Mouse (Mus musculus): ENCODE measurements around the gene Cep41. TPM values are rescaled to one million over a fixed set of nuclear protein-coding genes. Genes with fewer than 3 reads are reported as not detected.

Cep41 gene
- polyA plus RNA-seq, 2 experiments, result 44.3 to 50.9 TPM

DNA sequence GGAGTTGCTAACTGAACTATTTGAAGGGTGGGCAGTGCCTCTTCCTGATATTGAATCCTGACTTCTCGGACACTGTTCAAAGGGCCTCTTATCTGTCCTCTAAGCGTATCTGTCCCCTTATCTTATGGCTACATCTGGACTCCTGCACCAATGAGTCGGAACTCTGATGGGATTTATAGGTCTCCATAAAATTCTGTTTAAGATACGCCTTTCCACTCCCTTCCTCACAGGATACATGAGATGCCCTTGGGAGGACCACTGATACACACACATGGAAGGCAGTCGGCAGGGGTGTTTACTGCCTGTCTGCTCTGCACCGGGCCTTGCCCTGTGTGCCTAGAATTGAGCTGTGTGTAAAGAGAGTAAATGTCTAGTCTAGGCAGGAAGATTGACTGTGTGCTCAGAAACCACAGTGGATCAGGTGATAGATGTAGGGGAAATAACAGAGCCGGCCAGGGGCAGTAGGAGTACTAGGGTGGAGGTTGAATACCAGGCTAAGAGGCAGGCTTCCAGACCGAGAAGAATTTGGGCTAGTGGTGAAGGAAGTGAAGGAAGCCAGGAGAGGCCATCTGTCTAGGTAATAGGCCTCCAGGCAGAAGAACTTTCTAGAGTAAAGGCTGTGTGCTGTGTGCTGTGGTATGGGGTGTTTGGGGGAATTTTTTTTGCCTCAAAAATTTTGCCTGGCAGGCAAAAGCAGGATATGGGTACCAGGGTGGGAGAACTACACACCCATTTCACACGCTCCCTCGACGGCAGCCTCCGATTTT, 49.7 kb downstream of the Cep41 start:
- H3K9me3 ChIP-seq (ENCODE audit: control insufficient read depth, low read length), result no peaks in the 10 kb centered on the region
- H3K4me2 ChIP-seq (replicated peaks; ENCODE audit: low read depth, low read length, severe bottlenecking), result no peak overlapping the region
- peak; percentile 60 for ATAC-seq (ENCODE audit: low FRiP score, low read depth)
- no peak overlapping the region for H3K9ac ChIP-seq (ENCODE audit: low read depth, low read length, severe bottlenecking)
- DNase-seq (ENCODE audit: low spot score), result no peak
- H3K27me3 ChIP-seq (ENCODE audit: control insufficient read depth, insufficient read depth, low read length), result no peaks in the 10 kb centered on the region
- H3K27ac ChIP-seq (replicated peaks; ENCODE audit: low read depth, low read length), result peak overlapping the region; percentile 83
- 41% methylated on average over 12 of the region's 12 CpGs for WGBS
- H3K4me1 ChIP-seq (ENCODE audit: control insufficient read depth, insufficient read depth, low read length), result peaks cover 38% of the 10 kb centered on the region
- no peak overlapping the region for H3K4me3 ChIP-seq (replicated peaks; ENCODE audit: low read length)
- no peak for TF ChIP-seq POLR2A (IDR thresholded peaks at IDR 0.05; ENCODE audit: borderline replicate concordance, extremely low read depth, insufficient read depth, insufficient read length)
- no peaks in the 10 kb centered on the region for H3K36me3 ChIP-seq (ENCODE audit: control insufficient read depth, insufficient read depth, low read length)

DNA sequence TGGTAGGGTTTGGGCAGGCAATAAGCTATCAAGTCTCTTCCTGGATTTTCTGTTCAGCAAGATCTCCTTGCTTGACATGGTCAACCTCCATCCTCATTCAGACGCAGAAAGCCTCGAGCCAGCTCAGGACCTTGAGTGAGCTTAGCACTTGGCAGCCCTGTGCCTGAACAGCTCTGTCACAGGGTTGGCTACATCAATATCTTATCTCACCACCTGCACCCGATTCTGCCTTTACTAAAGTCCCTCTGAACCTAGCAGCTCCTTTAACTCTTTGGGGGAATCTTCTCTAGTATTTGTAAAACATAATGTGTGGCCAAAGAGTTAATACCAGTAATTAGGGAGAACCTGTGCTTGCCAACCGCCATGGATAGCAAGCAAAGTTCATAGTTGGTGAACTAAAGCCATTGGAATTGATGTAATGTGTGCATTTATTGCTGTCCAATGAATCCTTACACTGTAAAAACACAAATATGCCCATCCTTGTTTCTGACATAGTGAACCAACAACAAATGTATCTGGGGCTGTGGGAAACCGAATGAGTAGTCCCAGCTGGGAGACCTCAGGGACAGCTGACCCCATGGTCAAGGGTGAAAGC, 54.8 kb downstream of the Cep41 start, which contains the start of gene Cpa1:
Cpa1 (plus strand) TSS at position 545 of the 595 bp plus-strand sequence.
- H3K4me1 ChIP-seq (ENCODE audit: control insufficient read depth, insufficient read depth, low read length), result peaks cover 35% of the 10 kb centered on the region
- H3K27me3 ChIP-seq (ENCODE audit: control insufficient read depth, insufficient read depth, low read length), result no peaks in the 10 kb centered on the region
- no peaks in the 10 kb centered on the region for H3K9me3 ChIP-seq (ENCODE audit: control insufficient read depth, low read length)
- no peak for ATAC-seq (ENCODE audit: low FRiP score, low read depth)
- H3K27ac ChIP-seq (replicated peaks; ENCODE audit: low read depth, low read length), result no peak within 1 kb of the TSS
- no peak for DNase-seq (ENCODE audit: low spot score)
- 87% methylated on average over 5 of the region's 5 CpGs for WGBS
- TF ChIP-seq POLR2A (IDR thresholded peaks at IDR 0.05; ENCODE audit: borderline replicate concordance, extremely low read depth, insufficient read depth, insufficient read length), result no peak
- H3K4me3 ChIP-seq (replicated peaks; ENCODE audit: low read length), result no peak within 1 kb of the TSS
- H3K36me3 ChIP-seq (ENCODE audit: control insufficient read depth, insufficient read depth, low read length), result no peaks in the 10 kb centered on the region
- H3K4me2 ChIP-seq (replicated peaks; ENCODE audit: low read depth, low read length, severe bottlenecking), result no peak within 1 kb of the TSS
- no peak within 1 kb of the TSS for H3K9ac ChIP-seq (ENCODE audit: low read depth, low read length, severe bottlenecking)

DNA sequence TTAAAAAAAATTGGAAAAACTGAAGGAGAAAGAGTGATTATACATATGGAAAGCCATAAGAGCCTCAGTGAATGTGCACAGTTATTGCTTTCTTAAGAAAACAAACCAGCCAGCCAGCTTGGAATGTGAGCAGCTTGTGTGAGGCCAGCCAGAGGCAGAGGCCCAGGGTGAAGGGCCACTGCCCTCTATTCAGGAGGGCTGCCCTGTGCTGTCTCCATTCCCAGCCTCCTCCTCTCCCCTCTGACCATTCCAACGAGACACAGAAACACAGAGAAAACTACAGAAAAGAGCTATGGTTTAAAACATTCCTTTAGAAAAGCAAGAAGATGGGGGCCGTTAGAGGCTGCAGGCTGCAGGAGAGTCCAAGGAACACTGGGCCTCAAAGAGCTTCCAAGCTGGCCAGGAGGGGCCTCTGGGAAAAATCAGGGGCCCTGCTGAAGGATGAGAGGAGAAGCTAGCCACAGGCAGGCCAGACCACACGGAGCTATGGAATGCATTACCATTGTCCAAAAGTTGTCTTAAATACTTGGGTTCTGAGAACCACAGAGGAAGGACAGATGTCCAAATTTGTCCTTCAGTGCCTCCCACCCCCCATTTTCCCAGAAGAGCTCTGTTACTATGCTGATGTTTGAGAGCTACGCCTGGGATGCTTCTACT, 57.2 kb downstream of the Cep41 start:
- no peak overlapping the region for H3K9ac ChIP-seq (ENCODE audit: low read depth, low read length, severe bottlenecking)
- H3K9me3 ChIP-seq (ENCODE audit: control insufficient read depth, low read length), result no peaks in the 10 kb centered on the region
- TF ChIP-seq POLR2A (IDR thresholded peaks at IDR 0.05; ENCODE audit: borderline replicate concordance, extremely low read depth, insufficient read depth, insufficient read length), result no peak
- H3K36me3 ChIP-seq (ENCODE audit: control insufficient read depth, insufficient read depth, low read length), result no peaks in the 10 kb centered on the region
- no peaks in the 10 kb centered on the region for H3K27me3 ChIP-seq (ENCODE audit: control insufficient read depth, insufficient read depth, low read length)
- ATAC-seq (ENCODE audit: low FRiP score, low read depth) (peak; percentile 82), DNase-seq (ENCODE audit: low spot score) (peak; percentile 74)
- no peak overlapping the region for H3K4me3 ChIP-seq (replicated peaks; ENCODE audit: low read length)
- peaks cover 43% of the 10 kb centered on the region for H3K4me1 ChIP-seq (ENCODE audit: control insufficient read depth, insufficient read depth, low read length)
- peak overlapping the region; percentile 95 for H3K27ac ChIP-seq (replicated peaks; ENCODE audit: low read depth, low read length)
- 20% methylated on average over 4 of the region's 4 CpGs for WGBS
- no peak overlapping the region for H3K4me2 ChIP-seq (replicated peaks; ENCODE audit: low read depth, low read length, severe bottlenecking)

DNA sequence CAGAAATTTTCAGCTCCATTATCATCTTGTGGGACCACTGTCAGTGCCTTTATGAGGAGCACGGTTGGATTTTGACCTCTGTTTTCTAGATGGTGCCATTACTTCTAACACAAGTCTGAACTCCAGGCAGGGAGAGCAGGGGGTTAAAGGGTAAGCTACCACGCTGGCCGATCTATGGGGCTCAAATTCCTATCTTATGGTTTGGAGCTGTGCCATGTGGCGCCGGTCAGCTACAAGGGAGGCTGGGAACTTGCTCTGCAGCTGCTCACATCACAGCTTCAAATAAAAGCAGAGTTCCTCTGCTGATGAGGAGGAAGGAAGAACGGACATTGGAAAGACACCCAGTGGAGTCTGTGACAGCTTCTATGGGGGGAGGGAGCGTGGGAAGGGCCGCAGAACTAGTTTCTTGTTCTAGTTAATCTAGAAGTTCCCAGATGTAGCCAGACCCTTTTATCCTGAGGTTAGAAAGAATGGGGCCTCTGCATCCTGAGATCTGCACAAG, 58.1 kb downstream of the Cep41 start:
- no peak for TF ChIP-seq POLR2A (IDR thresholded peaks at IDR 0.05; ENCODE audit: borderline replicate concordance, extremely low read depth, insufficient read depth, insufficient read length)
- no peak overlapping the region; the same call in 1 of the 2 replicates for H3K4me2 ChIP-seq (replicated peaks; ENCODE audit: low read depth, low read length, severe bottlenecking)
- peak overlapping the region; percentile 95 for H3K27ac ChIP-seq (replicated peaks; ENCODE audit: low read depth, low read length)
- DNase-seq (ENCODE audit: low spot score) (no peak), ATAC-seq (ENCODE audit: low FRiP score, low read depth) (0 out of 2 replicates have a peak, but pooled peaks have one; percentile 9)
- no peak overlapping the region for H3K4me3 ChIP-seq (replicated peaks; ENCODE audit: low read length)
- H3K9me3 ChIP-seq (ENCODE audit: control insufficient read depth, low read length), result no peaks in the 10 kb centered on the region
- H3K4me1 ChIP-seq (ENCODE audit: control insufficient read depth, insufficient read depth, low read length), result peaks cover 43% of the 10 kb centered on the region
- H3K9ac ChIP-seq (ENCODE audit: low read depth, low read length, severe bottlenecking), result peak overlapping the region; percentile 34; the same call in 1 of the 2 replicates
- H3K27me3 ChIP-seq (ENCODE audit: control insufficient read depth, insufficient read depth, low read length), result no peaks in the 10 kb centered on the region
- no peaks in the 10 kb centered on the region for H3K36me3 ChIP-seq (ENCODE audit: control insufficient read depth, insufficient read depth, low read length)
- 14% methylated on average over 8 of the region's 8 CpGs for WGBS

DNA sequence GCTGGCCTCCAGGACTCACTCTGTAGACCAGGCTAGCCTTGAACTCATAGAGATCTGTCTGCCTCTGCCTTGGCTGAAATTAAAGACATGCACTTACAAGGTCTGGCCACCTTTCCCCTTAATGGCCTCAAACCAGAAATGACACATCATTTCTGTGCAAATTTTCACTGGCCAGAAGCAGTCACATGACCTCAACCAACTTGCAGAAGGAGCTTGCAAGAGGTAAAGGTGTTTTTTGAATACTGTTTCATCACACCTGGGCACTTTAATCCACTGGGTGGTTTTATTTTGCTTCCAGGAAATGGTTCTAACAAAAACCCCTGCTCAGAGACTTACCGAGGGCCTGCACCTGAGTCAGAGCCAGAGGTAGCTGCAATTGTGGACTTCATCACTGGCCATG, 63.6 kb downstream of the Cep41 start:
- peaks cover 25% of the 10 kb centered on the region for H3K4me1 ChIP-seq (ENCODE audit: control insufficient read depth, insufficient read depth, low read length)
- H3K9me3 ChIP-seq (ENCODE audit: control insufficient read depth, low read length), result no peaks in the 10 kb centered on the region
- TF ChIP-seq POLR2A (IDR thresholded peaks at IDR 0.05; ENCODE audit: borderline replicate concordance, extremely low read depth, insufficient read depth, insufficient read length), result no peak
- H3K4me3 ChIP-seq (replicated peaks; ENCODE audit: low read length), result no peak overlapping the region
- no peak overlapping the region for H3K9ac ChIP-seq (ENCODE audit: low read depth, low read length, severe bottlenecking)
- no peak for DNase-seq (ENCODE audit: low spot score)
- 86% methylated on average over 1 of the region's 1 CpGs for WGBS
- H3K27me3 ChIP-seq (ENCODE audit: control insufficient read depth, insufficient read depth, low read length), result no peaks in the 10 kb centered on the region
- no peak for ATAC-seq (ENCODE audit: low FRiP score, low read depth)
- no peak overlapping the region for H3K4me2 ChIP-seq (replicated peaks; ENCODE audit: low read depth, low read length, severe bottlenecking)
- H3K36me3 ChIP-seq (ENCODE audit: control insufficient read depth, insufficient read depth, low read length), result no peaks in the 10 kb centered on the region
- H3K27ac ChIP-seq (replicated peaks; ENCODE audit: low read depth, low read length), result no peak overlapping the region
